Comparison of ENCODE assay signal across 14 mouse cellular contexts in the genomic region with DNA sequence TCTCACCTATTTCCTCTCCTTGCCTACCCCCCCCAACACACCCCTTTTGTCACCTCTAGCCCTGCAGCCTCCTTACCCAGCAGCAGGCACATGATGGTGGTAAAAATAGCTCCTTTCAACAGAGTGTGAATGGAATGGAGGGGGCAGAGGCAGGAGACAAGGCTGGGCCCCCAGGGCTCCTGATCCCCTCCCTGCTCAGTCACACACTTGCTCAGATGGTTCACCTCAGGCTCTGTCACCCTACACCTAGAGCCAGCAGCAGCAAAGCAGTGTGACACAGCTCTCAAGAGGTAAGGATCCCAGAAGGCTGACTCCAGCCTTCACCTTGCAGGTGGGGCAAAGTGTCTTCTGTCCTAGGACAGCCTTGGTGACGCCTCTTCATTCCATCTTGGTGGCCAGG. TPM values are rescaled to one million over a fixed set of nuclear protein-coding genes. Genes with fewer than 3 reads are reported as not detected.
DNase-seq lines count a peak whose midpoint lies in the region; ATAC-seq and TF ChIP-seq lines count a peak whose summit lies in the region.
"Had no signal": no experiment of that assay in that cellular context is flagged by ENCODE, and none has a peak within 500 bp of the region (broad histone marks: within the 10 kb centered on the region; RNA-seq: fewer than 3 reads in every experiment).

A gene (plus strand): TSS at position 202 of the 400 bp plus-strand sequence.

- H3K9me3 ChIP-seq in midbrain, embryonic 13.5 days: no peaks in the 10 kb centered on the region
- H3K9me3 ChIP-seq in midbrain, embryonic 14.5 days (ENCODE audit: control insufficient read depth, low read length): no peaks in the 10 kb centered on the region
- H3K9me3 ChIP-seq in heart, embryonic 10.5 days: no peaks in the 10 kb centered on the region
- H3K9me3 ChIP-seq: intestine, embryonic 15.5 days; midbrain, embryonic 12.5 days had no signal

- H3K27me3 ChIP-seq in midbrain, embryonic 13.5 days: peaks cover 3% of the 10 kb centered on the region; the same call in 1 of the 2 replicates
- no peaks in the 10 kb centered on the region for H3K27me3 ChIP-seq in midbrain, embryonic 14.5 days (ENCODE audit: control insufficient read depth, insufficient read depth, low read length)
- 0 out of 2 replicates have a peak, but pooled peaks cover 7% of the 10 kb centered on the region for H3K27me3 ChIP-seq in heart, embryonic 10.5 days (ENCODE audit: insufficient read depth, poor library complexity, severe bottlenecking)
- H3K27me3 ChIP-seq: intestine, embryonic 15.5 days; Patski had no signal

- whole genome bisulfite sequencing in midbrain, embryonic 13.5 days: 95% methylated on average over 1 of the region's 1 CpGs
- 86% methylated on average over 1 of the region's 1 CpGs for WGBS in midbrain, embryonic 14.5 days
- WGBS in heart, embryonic 10.5 days: 63% methylated on average over 1 of the region's 1 CpGs

- no peak for ATAC-seq in midbrain, embryonic 13.5 days
- no peak for ATAC-seq in midbrain, embryonic 14.5 days (ENCODE audit: low FRiP score, low TSS enrichment)
- ATAC-seq: intestine, embryonic 15.5 days; Patski had no signal

- H3K4me1 ChIP-seq in midbrain, embryonic 13.5 days (replicated peaks): peaks cover 19% of the 10 kb centered on the region
- peaks cover 16% of the 10 kb centered on the region for H3K4me1 ChIP-seq in midbrain, embryonic 14.5 days (ENCODE audit: control insufficient read depth, insufficient read depth, low read length)
- peaks cover 57% of the 10 kb centered on the region for H3K4me1 ChIP-seq in heart, embryonic 10.5 days

- intact Hi-C loops in heart, postnatal 36 days (cut with DNase I): no loop called here

- no peak for TF ChIP-seq CTCF in brain, embryonic 14.5 days (IDR thresholded peaks at IDR 0.05; ENCODE audit: borderline replicate concordance, extremely low read depth, insufficient read depth, insufficient read length)
- TF ChIP-seq CTCF in layer of hippocampus, adult 2 months (conservative IDR thresholded peaks at IDR 0.05): no peak

- H3K9ac ChIP-seq in midbrain, embryonic 13.5 days (replicated peaks): peak within 1 kb of the TSS; percentile 88; the same call in 1 of the 2 replicates
- H3K9ac ChIP-seq in midbrain, embryonic 14.5 days (replicated peaks; ENCODE audit: low read length): no peak within 1 kb of the TSS

- H3K4me3 ChIP-seq in midbrain, embryonic 13.5 days (replicated peaks): no peak within 1 kb of the TSS
- no peak within 1 kb of the TSS for H3K4me3 ChIP-seq in midbrain, embryonic 14.5 days (replicated peaks; ENCODE audit: low read depth, low read length)
- H3K4me3 ChIP-seq in heart, embryonic 10.5 days: peak within 1 kb of the TSS; percentile 82
- no peak within 1 kb of the TSS for H3K4me3 ChIP-seq in layer of hippocampus, adult 2 months
- H3K4me3 ChIP-seq: midbrain, embryonic 12.5 days had no signal

- no peak for TF ChIP-seq POLR2A in brain, embryonic 14.5 days (IDR thresholded peaks at IDR 0.05; ENCODE audit: borderline replicate concordance, extremely low read depth, insufficient read depth, insufficient read length, poor library complexity, severe bottlenecking)

- H3K4me2 ChIP-seq in midbrain, embryonic 13.5 days (replicated peaks): no peak within 1 kb of the TSS
- no peak within 1 kb of the TSS for H3K4me2 ChIP-seq in midbrain, embryonic 14.5 days (ENCODE audit: low read length)
- H3K4me2 ChIP-seq: midbrain, embryonic 12.5 days had no signal

- no peak for DNase-seq in midbrain, embryonic 14.5 days
- DNase-seq in brain, embryonic 14.5 days (ENCODE audit: low read depth): no peak
- no peak for DNase-seq in heart, embryonic 10.5 days (ENCODE audit: low spot score)
- DNase-seq in heart, postnatal 36 days: no peak
- DNase-seq in retina, embryonic 14.5 days (ENCODE audit: low spot score): no peak
- no peak for DNase-seq in layer of hippocampus, adult 2 months (ENCODE audit: low spot score in 2 of 2)
- no peak for DNase-seq in cerebellum, adult 9-10 months
- DNase-seq: kidney, postnatal 36 days; lung, postnatal 14 days had no signal

- peaks cover 34% of the 10 kb centered on the region for H3K36me3 ChIP-seq in midbrain, embryonic 13.5 days
- peaks cover 31% of the 10 kb centered on the region for H3K36me3 ChIP-seq in midbrain, embryonic 14.5 days (ENCODE audit: control insufficient read depth, insufficient read depth, low read length)
- H3K36me3 ChIP-seq in heart, embryonic 10.5 days: peaks cover 44% of the 10 kb centered on the region

- H3K27ac ChIP-seq in midbrain, embryonic 13.5 days: no peak within 1 kb of the TSS
- H3K27ac ChIP-seq in midbrain, embryonic 14.5 days (replicated peaks; ENCODE audit: low read depth, low read length): no peak within 1 kb of the TSS
- H3K27ac ChIP-seq in heart, embryonic 10.5 days: peak within 1 kb of the TSS; percentile 97
- no peak within 1 kb of the TSS for H3K27ac ChIP-seq in layer of hippocampus, adult 2 months
- H3K27ac ChIP-seq: midbrain, embryonic 12.5 days; stomach, postnatal 0 days had no signal

RNA-seq across cellular contexts. Expression of the gene that starts here (rescaled TPM):
- 5.1 and 7.8 TPM in 2 replicates for polyA plus RNA-seq in midbrain, embryonic 13.5 days (2015; fragmentation: Nextera tagmentation; extraction: Ambion mirVana)
- 5.7 and 7.1 TPM in 2 replicates for polyA plus RNA-seq in midbrain, embryonic 14.5 days (2014; fragmentation: Nextera tagmentation; extraction: Ambion mirVana)
- polyA plus RNA-seq in brain, embryonic 14.5 days (2012; rRNA removed): 18.4 and 22.7 TPM in 2 replicates
- polyA plus RNA-seq in heart, embryonic 10.5 days (2016; fragmentation: Nextera tagmentation; extraction: Ambion mirVana): 32.4 and 75.0 TPM in 2 replicates
- total RNA-seq in heart, postnatal 36 days (2021): 100 to 1,000 TPM; 174 to 196 TPM
- total RNA-seq in layer of hippocampus, adult 2 months (2021): 1 to 10 TPM; 3.2 TPM

Comparison
In these comparisons a context has a peak if more than half of its experiments do, and no peak if none do; other contexts are left out.
1. RNA of the gene that starts here (total RNA-seq): 174 to 196 TPM in heart, postnatal 36 days; 3.2 TPM in layer of hippocampus, adult 2 months; every median in the first group is over 10 times any median in the second.